Mouse (Mus musculus) retina, adult 2 months (tissue): ENCODE data around the gene Pdpr.
"Not testable (repeated sequence)": the region's sequence is repeated elsewhere in the genome, so short reads cannot be mapped to it uniquely, and the experiment has no call there.

Source experiments
- DNase-seq: peaks from one replicate; pipeline ENCODE4 v3.0.0-alpha.2; 2012; ENCODE audit warnings: low read depth, low spot score

Gene Pdpr

GRCm38 (mm10) chr8:111093865-111094718 lies at the start of gene Pdpr:
TSS of gene Pdpr (plus strand) at chr8:111094630.
- DNase-seq = peak; percentile 65

- no peak for DNase-seq
Observed at GRCm38 (mm10) chr8:111048694-111049093, 45.7 kb upstream of the Pdpr start.

- no peak for DNase-seq
Observed at GRCm38 (mm10) chr8:111049106-111049505, 45.3 kb upstream of the Pdpr start.

- DNase-seq = no peak
Observed at GRCm38 (mm10) chr8:111053827-111054518, 40.5 kb upstream of the Pdpr start.

GRCm38 (mm10) chr8:111055031-111055634 lies 39.3 kb upstream of the Pdpr start:
- DNase-seq = no peak

- DNase-seq = no peak
Observed at GRCm38 (mm10) chr8:111055661-111056060, 38.8 kb upstream of the Pdpr start.

GRCm38 (mm10) chr8:111056158-111056663 lies 38.2 kb upstream of the Pdpr start, which contains the start of gene Exosc6:
TSS of gene Exosc6 (plus strand) at chr8:111056339.
- peak; percentile 78 for DNase-seq

- DNase-seq = no peak
Observed at GRCm38 (mm10) chr8:111056691-111057293, 37.6 kb upstream of the Pdpr start.

- no peak for DNase-seq
Observed at GRCm38 (mm10) chr8:111058946-111059572, 35.4 kb upstream of the Pdpr start.

- DNase-seq = no peak
Observed at GRCm38 (mm10) chr8:111061688-111062071, 32.8 kb upstream of the Pdpr start.

- DNase-seq = peak; percentile 58
Observed at GRCm38 (mm10) chr8:111062072-111062757, 32.2 kb upstream of the Pdpr start.

GRCm38 (mm10) chr8:111062893-111063292 lies 31.5 kb upstream of the Pdpr start:
- no peak for DNase-seq

- no peak for DNase-seq
Observed at GRCm38 (mm10) chr8:111066308-111066707, 28.1 kb upstream of the Pdpr start.

GRCm38 (mm10) chr8:111067439-111067838 lies 27.0 kb upstream of the Pdpr start:
- DNase-seq = no peak

GRCm38 (mm10) chr8:111068660-111069059 lies 25.8 kb upstream of the Pdpr start:
- DNase-seq = not testable (repeated sequence)

GRCm38 (mm10) chr8:111075926-111076325 lies 18.5 kb upstream of the Pdpr start:
- DNase-seq = no peak

- DNase-seq = no peak
Observed at GRCm38 (mm10) chr8:111079461-111079860, 15.0 kb upstream of the Pdpr start.

GRCm38 (mm10) chr8:111079861-111080271 lies 14.6 kb upstream of the Pdpr start:
- no peak for DNase-seq

GRCm38 (mm10) chr8:111081580-111082258 lies 12.7 kb upstream of the Pdpr start:
- DNase-seq = no peak

GRCm38 (mm10) chr8:111083936-111084335 lies 10.5 kb upstream of the Pdpr start:
- not testable (repeated sequence) for DNase-seq
